Mouse (Mus musculus) adrenal gland, postnatal 4 days (tissue): ENCODE data around the gene Thsd4. TPM values are rescaled to one million over a fixed set of nuclear protein-coding genes. Genes with fewer than 3 reads are reported as not detected.
A peak's percentile ranks its signal among the peaks of the same experiment; 100 is the strongest.
"Not testable (repeated sequence)": the region's sequence is repeated elsewhere in the genome, so short reads cannot be mapped to it uniquely, and the experiment has no call there.

Experiments used
- DNase-seq, 2 experiments: peaks; one replicate each; pipeline ENCODE4 v3.0.0; 2021 to 2022; ENCODE audit warnings: low spot score in 2 of 2, mixed read lengths in 2 of 2
- total RNA-seq, 2 experiments: library from RNA; stranded (reverse); gene quantifications; 2 replicates each; pipeline ENCODE4 v1.2.3; 2021

Thsd4 gene
- total RNA-seq, 2 experiments from 2014 or later, result 15.6 to 25.6 TPM

- DNase-seq, result no peak
Measured at GRCm38 (mm10) chr9:60002323-60002722, 519.5 kb downstream of the Thsd4 start.

- DNase-seq, result no peak
Measured at GRCm38 (mm10) chr9:60001444-60001843, 520.4 kb downstream of the Thsd4 start.

GRCm38 (mm10) chr9:59997725-59998124, 524.1 kb downstream of the Thsd4 start:
- DNase-seq, result no peak

- DNase-seq, result no peak
Measured at GRCm38 (mm10) chr9:59991407-59991806, 530.4 kb downstream of the Thsd4 start.

- DNase-seq, result peak in 1 of 2 experiments; percentile 38
Measured at GRCm38 (mm10) chr9:59989864-59990263, 532.0 kb downstream of the Thsd4 start.

GRCm38 (mm10) chr9:59985900-59986572, 535.8 kb downstream of the Thsd4 start:
- no peak for DNase-seq

GRCm38 (mm10) chr9:59981116-59981515, 540.7 kb downstream of the Thsd4 start:
- DNase-seq, result no peak

GRCm38 (mm10) chr9:59971263-59971662, 550.6 kb downstream of the Thsd4 start:
- DNase-seq, result no peak

GRCm38 (mm10) chr9:59969383-59969782, 552.5 kb downstream of the Thsd4 start:
- no peak for DNase-seq

- no peak for DNase-seq
Measured at GRCm38 (mm10) chr9:59965046-59965445, 556.8 kb downstream of the Thsd4 start.

- DNase-seq, result no peak
Measured at GRCm38 (mm10) chr9:59964367-59964766, 557.5 kb downstream of the Thsd4 start.

- DNase-seq, result no peak
Measured at GRCm38 (mm10) chr9:59961201-59961955, 560.5 kb downstream of the Thsd4 start.

GRCm38 (mm10) chr9:59960559-59960958, 561.3 kb downstream of the Thsd4 start, which contains the start of gene Nr2e3:
Gene Nr2e3, minus strand, starts transcription at chr9:59960659.
- DNase-seq, result no peak

- DNase-seq, result peak; percentile 60 to 77
Measured at GRCm38 (mm10) chr9:59959276-59959675, 562.6 kb downstream of the Thsd4 start.

GRCm38 (mm10) chr9:59958115-59958514, 563.7 kb downstream of the Thsd4 start:
- DNase-seq, result not testable (repeated sequence)

- DNase-seq, result no peak
Measured at GRCm38 (mm10) chr9:59956496-59956895, 565.4 kb downstream of the Thsd4 start.

- no peak for DNase-seq
Measured at GRCm38 (mm10) chr9:59955692-59956091, 566.2 kb downstream of the Thsd4 start.

GRCm38 (mm10) chr9:59955199-59955598, 566.6 kb downstream of the Thsd4 start:
- no peak for DNase-seq

- no peak for DNase-seq
Measured at GRCm38 (mm10) chr9:59953556-59953955, 568.3 kb downstream of the Thsd4 start.

GRCm38 (mm10) chr9:59952515-59953070, 569.3 kb downstream of the Thsd4 start:
- no peak for DNase-seq

GRCm38 (mm10) chr9:59951943-59952342, 569.9 kb downstream of the Thsd4 start:
- no peak for DNase-seq
